Mouse (Mus musculus) NIH3T3 (cell line): Measurements from ENCODE around the gene Angptl8.
"Not testable (repeated sequence)": the region's sequence is repeated elsewhere in the genome, so short reads cannot be mapped to it uniquely, and the experiment has no call there.

Source experiments
- DNase-seq: peaks from one replicate; pipeline ENCODE4 v3.0.0-alpha.2; 2012; ENCODE audit warnings: low read depth

Gene Angptl8

DNA sequence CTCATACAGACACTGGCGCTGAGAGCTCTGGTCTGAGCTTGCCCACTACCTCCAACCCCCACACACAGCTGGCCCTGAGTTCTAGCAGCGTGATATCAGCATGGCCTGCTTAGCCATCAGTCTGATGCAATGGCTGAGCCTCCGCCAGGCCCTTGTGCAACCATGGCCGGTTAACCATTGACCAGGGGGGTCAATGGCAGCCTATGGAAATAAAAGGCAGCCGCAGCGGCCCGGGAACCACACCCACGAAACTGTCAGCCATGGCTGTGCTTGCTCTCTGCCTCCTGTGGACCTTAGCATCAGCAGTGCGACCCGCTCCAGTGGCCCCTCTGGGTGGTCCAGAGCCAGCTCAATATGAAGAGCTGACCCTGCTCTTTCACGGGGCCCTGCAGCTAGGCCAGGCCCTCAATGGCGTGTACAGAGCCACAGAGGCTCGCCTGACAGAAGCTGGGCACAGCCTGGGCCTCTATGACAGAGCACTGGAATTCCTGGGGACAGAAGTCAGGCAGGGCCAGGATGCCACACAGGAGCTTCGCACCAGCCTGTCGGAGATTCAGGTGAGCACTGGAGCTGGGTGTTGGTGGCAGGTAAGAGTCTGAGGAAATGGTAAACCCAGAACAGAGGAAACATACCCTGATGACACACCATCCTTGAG lies at the start of gene Angptl8:
Gene Angptl8 (plus strand): TSS at position 253 of the 655 bp plus-strand sequence.
- DNase-seq = peak; percentile 77

DNA sequence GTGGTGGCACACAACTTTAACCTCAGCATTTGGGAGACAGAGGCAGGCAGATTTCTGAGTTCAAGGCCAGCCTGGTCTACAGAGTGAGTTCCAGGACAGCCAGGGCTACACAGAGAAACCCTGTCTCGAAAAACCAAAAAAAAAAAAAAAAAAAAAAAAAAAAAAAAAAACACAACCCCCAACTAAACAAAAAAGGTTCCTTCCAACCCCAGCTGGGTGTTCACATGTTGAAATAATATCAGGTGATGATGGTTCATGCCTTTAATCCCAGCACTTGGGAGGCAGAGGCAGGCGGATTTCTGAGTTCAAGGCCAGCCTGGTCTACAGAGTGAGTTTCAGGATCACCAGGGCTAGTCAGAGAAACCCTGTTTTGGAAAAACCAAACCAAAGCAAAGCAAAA lies 49.0 kb upstream of the Angptl8 start:
- DNase-seq = not testable (repeated sequence)

DNA sequence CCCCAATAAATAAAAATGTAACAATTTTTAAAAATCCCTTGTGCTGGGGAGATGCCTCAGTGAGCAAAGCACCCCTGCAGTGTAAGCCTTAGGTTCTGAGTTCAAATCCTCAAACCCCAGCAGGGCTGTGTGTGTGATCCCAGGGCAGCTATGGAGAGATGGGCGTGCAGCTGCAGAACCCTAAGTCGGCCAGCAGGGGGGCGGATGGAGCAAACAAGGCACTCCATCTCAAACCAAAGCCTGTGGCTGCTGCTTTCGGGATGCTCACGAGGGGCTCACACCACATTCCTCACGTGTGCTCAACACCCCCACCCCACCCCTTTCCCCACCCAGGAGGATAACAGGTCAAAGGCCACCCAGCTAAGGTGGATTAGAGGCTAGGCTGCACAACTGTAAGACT lies 48.4 kb upstream of the Angptl8 start:
- peak; percentile 72 for DNase-seq

DNA sequence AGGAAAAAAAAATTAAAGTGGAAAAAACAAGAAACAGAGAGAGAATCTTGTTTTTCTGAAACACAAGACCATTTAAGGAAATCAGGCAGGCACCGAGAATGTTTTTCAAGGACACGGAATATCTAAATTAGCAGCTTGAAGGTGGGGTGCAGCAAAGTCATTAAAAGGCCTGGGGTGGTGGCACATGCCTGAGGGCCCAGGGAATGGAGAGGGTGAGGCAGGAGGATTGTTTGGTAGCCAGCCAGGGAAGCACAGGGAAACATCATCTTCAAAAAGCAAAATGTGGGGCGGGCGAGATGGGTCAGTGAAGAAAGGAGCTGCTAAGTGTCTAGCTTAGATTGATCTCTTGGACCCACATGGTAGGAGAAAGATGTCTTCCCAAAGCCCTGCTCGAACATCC lies 47.7 kb upstream of the Angptl8 start:
- DNase-seq = no peak

DNA sequence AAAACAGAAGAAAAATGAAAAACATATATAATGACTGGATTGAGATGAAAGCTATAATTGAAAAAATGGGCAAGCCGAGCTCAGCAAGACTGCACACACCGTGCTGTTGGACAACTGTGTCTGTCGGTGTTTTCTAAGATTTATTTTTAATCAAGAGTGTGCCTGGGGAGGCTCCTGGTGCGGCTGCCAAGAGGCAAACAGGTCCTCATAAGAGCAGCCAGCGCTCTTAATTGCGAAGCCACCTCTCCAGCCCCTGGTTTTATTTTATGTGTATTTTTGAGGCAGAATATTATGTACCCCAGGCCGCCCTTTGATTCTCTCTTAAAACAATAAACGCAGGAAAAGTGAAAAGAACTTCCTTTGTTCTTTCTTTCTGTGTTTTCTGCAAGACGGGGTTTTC lies 47.1 kb upstream of the Angptl8 start:
- no peak for DNase-seq

DNA sequence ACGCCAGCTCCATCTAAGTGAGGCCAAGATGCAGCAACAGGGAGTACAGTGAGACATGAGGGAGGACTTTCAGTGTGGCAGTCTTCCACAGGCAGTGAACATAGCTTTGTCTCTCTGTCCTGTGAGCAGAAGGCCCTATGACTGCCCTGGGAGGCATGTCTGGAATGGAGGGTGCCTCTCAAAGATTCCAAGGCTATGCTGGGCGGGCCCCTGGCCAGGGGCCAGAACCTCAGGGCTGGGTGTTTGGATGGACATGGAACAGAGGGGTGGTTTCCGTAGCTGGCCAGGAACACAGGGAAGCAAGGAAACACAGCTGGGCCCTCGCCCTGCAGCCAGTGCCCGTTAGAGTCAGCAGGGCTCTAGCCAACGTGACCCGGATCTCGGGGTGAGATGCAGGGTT lies 43.4 kb upstream of the Angptl8 start:
- DNase-seq = peak; percentile 95

DNA sequence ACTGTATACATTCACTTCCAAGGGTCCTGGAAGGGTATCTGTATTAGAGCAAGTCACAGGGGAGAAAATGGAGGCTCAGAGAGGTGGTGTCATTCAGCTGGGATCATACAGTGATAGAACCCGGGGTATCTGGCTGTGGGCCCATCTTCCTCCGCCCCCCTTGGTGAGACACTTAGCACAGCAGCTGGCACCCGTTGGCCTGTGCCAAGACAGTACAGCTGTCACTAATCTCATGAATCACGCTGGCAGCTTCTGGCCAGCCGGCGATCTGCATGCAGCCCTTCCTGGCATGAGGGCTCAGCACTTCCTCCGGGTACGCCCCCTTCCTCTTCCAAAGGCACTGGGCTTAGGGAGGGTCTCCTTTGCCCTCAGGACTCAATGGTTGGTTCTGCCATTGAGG lies 42.7 kb upstream of the Angptl8 start:
- DNase-seq = peak; percentile 56

DNA sequence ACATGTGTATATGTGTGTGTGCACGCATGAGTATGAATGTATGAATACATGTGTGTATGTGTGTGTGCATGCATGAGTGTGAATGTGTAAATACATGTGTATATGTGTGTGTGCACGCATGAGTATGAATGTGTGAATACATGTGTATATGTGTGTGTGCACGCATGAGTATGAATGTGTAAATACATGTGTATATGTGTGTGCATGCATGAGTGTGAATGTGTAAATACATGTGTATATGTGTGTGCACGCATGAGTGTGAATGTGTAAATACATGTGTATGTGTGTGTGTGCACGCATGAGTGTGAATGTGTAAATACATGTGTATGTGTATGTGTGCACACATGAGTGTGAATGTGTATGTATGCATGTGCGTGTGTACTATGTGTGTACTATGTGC lies 41.8 kb upstream of the Angptl8 start:
- not testable (repeated sequence) for DNase-seq

DNA sequence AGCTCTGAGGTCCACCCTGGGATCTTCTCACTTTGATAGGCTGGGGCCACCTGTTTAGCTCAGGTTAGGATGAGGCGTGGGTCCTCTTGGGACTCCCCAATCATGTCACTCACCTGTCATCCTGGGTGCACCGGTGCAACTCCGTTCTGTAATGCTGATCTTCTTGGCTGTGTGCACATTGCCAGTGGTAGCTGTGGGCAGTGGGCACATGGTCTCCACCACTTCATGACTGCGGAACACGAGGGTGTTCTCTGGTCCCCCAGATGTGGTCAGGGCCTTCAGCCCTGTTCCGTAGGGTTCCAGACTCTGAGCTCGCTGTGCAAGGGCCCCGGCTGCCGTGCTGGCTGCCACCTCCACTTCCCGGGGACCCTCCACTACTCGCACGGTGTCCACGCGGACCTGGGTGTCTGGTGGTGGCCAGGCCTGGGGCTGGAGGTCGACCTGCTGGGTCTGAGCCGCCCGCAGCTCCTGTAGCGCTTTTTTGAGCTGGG lies 40.9 kb upstream of the Angptl8 start:
- DNase-seq = no peak

DNA sequence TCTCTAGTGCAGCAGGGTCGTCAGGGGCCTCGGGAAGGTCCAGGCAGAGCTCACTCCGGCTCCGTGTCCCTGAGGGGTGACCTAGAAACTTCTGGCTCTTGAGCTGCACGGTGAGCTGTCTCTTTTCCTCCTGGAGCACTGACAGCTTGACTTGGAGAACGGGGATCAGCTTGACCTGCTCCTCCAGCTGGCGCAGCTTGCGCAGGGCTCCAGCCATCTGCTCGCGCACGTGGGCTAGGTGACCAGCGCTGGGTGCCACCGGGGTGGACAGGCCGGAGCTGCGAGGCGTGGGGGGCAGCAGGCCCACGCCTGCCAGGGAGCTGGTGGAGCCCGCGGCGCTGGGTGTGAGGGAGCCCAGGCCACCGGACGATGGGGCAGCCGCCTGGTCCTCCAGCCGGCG lies 40.4 kb upstream of the Angptl8 start:
- no peak for DNase-seq

DNA sequence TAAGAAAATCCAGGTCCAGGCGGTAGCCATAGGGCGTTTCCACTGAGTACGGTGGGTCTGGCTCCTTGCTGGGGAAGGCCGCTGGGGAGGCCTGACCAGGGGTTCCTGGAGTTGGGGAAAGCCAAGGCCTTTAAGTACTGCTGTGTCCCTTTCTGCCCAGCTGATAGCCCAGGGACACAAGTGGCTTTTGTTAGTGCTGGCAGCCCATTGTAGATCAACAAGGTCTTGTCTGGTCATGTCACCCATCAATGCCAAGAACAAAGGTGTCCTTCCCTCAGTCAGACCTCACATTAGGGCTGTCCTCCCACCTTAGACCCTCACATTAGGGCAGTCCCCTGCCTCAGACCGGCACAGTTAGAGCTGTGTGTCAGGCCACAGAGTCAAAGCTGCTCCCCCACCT lies 39.7 kb upstream of the Angptl8 start:
- DNase-seq = no peak

DNA sequence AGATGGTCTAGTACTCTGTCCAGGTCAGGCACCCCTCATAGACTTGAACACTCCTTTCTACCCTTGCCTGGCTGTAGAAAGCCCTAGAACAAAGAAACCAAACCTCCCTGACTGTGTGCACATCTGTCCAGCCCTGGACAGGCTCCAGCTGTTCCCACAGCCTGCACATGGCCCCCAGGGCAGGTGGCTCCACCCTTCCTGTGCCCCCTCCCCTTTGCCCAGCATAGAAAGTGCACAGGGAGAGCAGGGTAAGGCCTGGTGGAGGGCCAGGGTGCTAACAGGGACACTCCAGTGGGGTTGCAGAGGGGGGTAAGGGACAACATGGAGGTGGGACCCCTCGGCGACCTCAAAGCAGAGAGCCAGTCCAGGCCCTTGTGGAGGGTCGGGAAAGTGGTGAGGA lies 39.1 kb upstream of the Angptl8 start:
- no peak for DNase-seq

DNA sequence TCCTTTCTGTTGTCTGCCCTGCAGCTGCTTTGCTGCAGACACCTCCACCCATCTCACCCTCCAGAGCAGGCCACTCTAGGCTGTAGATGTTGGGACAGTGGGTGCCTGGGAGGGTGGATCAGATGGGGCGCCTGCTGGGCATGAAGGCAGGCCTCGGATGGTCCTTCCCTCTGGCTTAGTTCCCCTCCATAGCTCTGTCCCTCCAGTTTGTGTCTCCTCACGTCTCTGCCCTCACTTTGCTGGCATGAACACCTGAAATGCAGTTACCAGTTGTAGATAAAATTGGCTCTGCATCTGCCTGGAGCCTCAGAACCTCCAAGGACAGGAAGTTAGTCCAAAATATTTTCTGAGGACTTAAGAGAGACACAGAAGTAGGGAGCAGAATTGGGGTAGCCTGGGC lies 38.4 kb upstream of the Angptl8 start:
- no peak for DNase-seq

DNA sequence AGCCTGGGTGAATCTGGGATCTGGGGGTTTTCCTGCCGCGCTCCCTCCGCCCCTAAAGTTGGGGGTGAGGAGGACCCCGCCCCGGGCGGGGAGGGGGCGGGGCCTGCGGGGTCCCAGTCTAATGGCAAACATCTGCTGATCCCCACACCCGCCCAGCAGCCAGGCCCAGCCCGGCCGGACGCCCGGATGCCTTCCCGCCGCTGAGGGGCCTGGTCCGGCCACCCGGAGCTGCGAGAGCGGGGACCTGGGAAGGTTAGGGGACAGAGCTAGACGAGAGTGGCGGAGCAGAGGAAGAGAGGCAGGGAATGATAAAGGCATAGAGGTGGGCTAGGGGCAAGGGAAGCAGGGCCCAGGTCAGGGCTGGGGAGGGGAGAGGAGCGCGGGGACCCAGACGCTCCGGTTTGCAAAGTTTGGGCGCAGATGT lies 37.4 kb upstream of the Angptl8 start:
- peak; percentile 80 for DNase-seq

DNA sequence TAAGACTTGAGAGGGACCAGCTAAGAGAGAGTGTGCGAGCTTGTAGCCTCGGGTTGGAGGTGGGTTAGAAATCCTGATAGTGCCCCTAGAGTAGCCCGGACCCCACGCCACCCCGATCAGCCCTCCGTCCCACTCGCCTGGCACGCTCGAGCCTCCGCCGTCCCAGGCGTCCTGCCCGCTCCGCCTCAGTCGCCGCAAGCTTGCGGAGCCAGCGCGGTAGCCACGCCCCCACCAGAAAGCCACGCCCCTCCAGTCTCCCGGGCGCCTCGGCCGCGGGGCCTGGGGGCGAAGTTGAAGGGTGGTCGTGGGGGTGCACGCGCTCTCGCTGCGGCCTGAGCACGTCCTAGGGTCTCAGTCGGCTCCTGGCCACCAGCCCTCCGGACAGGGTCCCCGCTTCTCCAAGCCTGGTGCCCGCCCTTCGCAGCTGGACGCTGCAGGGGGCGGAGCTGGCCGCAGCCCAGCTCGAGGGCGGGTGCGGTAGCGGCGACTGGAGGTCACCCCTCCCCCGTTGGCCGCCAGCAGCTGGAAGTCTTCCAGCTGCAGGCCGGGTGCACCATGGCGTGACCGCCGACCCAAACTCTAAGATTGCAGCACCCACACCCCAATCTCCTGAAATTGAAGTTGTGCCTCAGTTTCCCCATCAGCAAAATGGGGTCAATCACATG lies 36.8 kb upstream of the Angptl8 start, which contains the start of gene Kank2:
Gene Kank2 (minus strand): TSS at position 400 of the 665 bp plus-strand sequence.
- DNase-seq = peak; percentile 85

DNA sequence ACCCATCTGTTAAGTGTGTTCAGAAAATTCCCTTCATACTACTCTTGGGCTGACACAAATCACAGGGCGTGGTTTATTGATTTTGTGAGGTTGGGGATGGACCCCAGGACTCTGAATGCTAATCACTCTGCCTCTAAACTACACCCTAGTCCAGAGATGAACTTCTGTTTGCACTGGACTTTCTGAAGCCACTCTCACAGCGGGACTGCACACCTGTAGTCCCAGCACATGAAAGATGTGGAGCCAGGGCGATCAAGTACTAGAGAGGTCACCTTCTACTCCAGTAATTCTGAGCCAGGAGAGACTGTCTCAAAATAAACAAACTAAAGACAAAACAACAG lies 36.3 kb upstream of the Angptl8 start:
- DNase-seq = no peak

DNA sequence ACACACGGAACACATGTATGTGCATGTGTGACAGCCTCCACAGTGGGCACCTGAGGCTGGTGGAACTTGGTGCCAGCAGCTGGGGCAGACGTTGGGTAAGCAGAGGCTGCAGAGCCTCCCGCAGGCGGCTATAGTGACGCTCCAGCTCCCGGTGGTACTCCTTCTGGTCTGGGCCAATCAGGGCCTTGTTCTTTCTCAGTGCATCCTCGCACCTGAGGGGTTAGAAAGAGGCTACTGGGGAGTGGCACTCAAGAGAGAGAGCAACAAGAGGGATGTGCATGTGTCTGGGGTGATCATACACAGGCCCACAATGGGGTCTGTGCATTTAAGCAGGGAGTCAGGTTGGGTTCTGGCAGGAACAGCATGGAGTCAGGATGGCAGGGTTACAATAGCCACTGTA lies 34.2 kb upstream of the Angptl8 start:
- no peak for DNase-seq

DNA sequence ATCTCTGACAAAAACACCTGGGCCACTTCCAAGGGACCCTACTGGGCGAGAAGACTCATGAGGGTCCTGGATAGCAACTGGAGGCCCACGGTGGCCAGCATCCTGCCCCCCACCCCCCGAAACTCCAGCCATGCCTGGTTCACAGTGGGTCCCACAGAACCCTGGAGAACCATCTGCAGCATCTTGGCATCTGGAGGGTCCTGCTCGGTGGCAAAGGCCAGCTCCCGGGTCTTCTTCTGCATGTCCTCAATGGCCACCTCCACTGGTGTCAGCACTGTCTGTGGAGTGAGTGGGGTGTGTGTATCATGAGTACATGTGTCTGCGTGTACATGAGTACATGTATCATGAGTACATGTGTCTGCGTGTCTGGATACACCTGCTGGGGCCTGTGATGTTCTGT lies 33.7 kb upstream of the Angptl8 start:
- no peak for DNase-seq

DNA sequence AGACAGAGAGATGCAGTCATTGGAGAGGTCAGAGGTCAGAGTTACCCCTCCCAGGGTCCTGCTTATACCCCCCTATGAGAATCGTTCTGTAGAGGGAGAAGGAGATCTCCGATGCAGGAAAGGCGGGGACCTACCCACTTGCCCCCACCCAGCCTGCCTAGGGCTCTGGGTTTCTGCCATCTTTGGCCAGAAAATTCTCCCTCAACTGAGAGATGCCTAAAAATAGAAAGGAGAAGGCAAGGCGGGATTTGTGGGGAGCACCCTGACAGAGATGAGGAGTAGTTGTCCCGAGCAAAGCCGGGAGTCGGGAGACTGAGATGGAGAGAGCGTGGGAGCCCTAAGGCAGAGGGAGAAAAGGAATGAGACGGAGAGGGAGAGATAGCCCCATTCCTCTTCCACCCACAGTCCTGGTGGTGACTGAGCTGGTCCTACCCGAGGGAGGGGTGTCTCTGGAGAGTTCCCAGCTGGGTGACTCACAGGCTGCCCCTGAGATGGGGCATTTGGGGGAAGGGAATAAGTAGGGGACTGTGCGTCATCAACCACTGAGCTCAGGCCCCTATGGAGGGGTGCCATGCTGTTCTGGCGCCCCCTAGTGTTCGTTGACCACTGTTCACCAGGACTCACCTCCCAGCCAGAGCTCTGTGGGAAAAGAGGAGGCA lies 31.2 kb upstream of the Angptl8 start:
- DNase-seq = peak; percentile 96

DNA sequence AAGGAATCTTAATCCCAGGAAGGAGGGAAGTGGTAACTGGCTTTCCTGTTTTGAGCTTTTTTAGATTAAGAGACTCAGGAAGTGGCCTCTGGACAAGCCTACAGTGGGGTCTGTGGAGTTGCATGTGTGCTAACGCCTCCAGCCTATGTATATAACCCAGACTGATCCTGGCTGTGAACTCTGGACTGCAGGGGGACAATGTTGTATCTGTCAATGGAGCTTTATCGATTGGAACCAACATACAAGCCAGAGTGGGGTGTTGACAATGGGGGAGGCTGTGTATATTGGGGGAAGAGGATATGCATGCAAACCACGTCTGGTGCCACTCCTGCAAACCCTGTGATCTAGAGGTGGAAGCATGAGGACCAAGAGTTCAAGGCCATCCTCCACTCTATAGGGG lies 28.9 kb upstream of the Angptl8 start:
- no peak for DNase-seq

DNA sequence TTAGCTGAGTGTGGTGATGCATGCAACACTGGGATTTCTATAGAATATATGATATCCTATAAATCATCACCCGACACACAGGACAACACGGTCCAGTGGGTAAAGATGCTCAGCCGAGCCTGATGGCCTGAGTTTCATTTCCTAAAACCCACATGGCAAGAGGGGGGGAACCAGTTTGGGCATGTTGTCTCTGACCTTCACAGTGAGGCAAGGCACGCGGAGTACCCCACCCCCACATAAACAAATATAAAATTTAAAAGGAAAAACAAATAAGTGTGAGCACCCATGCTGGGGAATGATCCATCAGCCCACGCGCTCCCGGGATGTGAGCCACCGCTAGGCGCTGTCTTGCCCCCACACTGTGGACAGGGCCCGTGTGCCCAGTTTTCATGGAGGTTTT lies 28.3 kb upstream of the Angptl8 start:
- DNase-seq = no peak

DNA sequence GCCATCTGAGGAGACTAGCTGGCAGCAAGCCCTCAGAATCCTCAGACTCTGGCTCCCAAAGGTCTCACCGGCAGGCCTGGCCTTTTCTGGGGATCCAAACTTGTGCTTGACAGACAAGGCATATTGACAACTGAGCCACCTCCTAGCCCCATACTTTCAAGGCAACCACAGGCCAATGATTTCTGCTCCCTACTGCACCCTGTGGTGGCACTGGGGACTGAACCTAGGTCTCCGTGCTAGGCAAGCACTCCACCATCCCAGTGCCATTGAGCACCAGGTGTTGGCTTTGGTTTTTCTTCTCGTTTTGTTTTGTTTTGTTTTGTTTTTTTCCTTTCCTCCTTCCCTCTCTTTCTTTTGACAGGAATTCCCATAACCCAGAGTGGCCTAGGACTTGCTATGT lies 26.7 kb upstream of the Angptl8 start:
- peak; percentile 42 for DNase-seq

DNA sequence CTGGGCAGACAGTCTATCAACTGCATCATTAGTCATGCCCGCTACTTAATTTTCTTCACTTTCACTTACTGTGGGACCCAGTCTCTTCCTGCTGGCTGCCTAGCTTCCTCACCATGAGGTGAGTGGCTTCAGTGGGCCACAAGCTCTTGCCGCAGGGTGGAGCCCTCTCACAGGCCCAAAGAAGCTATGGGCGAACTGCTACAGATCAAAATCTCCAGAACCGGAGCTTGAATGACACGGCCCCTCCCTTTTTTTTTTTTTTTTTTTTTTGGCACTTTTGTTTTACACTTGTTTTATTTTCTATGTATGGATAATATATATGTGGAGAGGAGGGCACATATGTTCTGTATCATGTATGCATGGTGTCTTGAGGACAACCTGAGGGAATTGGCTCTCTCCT lies 24.1 kb upstream of the Angptl8 start:
- no peak for DNase-seq
